Mouse (Mus musculus) gastrocnemius, adult 18-20 months (tissue): ENCODE measurements around the gene Ankrd53. TPM values are rescaled to one million over a fixed set of nuclear protein-coding genes. Genes with fewer than 3 reads are reported as not detected.
A peak's percentile ranks its signal among the peaks of the same experiment; 100 is the strongest.
"Not testable (repeated sequence)": the region's sequence is repeated elsewhere in the genome, so short reads cannot be mapped to it uniquely, and the experiment has no call there.

ENCODE experiments used
- DNase-seq: peaks from one replicate; pipeline ENCODE4 v3.0.0; 2021; ENCODE audit warnings: low spot score
- total RNA-seq, 2 experiments: library from RNA; stranded (reverse); gene quantifications; 2 replicates each; pipeline ENCODE4 v1.2.3; 2021

The Ankrd53 gene
- total RNA-seq, 2 experiments from 2014 or later, result not detected

- DNase-seq, result no peak
Observed at GRCm38 (mm10) chr6:83762880-83763431, 512 bp downstream of the Ankrd53 start.

DNA sequence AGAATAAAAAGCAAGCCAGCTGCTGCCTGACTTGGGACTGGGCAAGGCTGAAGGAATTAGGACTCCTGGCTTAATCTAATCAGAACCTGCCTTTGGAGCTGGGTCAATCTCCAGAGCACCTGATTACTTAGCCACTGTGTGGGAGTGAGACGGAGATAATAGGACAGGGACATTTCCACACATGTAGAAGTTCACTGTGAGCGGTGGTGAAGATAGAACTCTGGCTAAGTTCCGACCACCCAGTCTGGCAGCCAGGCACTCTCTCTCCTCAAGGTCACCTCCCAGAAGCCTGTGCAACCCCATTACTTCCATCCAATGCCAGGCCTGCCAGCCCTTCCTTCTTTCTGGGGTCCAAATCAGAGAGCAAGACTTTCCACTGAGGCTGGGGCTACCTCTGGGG, 4.5 kb downstream of the Ankrd53 start:
- DNase-seq, result no peak

DNA sequence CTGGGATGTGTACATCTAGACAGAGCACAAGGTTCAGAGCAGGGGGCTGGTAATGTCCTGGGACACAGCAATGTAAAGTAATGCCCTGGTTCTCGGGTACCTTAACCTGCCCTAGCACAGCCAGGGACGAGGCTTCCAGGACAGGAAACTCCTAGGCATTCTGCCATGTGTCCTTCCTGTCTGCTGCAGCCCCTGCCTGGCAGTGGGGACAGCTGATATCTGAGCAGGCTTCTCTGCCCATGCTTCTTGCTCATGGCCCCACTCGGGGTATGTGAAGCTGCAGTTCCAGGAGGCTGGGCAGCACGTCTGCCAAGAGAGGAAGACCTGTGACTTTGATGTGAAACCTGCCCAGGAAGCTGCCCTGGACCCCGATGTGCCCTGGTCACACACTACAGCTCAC, 6.0 kb downstream of the Ankrd53 start:
- DNase-seq, result peak; percentile 14

- no peak for DNase-seq
Observed at GRCm38 (mm10) chr6:83774126-83774525, 11.7 kb downstream of the Ankrd53 start.

DNA sequence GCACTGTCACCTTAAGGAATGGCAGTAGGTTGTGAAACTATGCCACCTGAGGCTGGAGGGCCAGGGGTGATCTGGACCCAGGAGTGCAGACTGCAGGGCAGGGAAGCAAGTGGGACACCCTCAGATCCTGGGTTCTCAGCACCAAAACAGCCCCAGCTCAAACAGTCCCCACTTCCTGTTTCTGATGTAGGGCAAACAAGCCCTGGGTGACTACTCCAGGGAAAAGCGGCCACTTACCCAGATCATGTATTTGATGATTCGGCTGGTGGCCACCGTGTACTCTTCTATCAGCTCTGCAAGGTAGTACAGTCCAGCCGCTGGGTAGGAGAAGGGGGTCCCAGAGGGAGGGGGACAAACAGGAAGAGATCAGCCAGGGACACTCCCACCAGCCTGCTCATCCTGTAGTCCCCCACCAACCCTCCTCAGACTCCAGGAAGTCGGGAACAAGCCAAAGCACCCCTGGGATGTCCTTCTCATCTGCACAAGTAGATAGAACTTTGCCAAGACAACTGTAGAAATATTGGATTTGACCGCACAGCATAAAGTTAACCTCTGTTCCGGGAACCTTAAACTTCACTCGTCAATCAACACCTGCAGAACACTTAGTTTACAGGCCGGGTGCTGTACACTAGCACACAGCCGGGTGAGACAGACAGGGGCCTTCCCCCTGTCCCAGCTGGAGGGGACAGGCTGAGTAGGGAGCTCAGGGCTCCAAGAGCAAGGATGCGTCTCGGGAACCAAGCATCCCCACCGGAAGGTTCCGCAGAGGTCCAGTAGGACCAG, 12.5 kb downstream of the Ankrd53 start:
- peak; percentile 19 for DNase-seq

DNA sequence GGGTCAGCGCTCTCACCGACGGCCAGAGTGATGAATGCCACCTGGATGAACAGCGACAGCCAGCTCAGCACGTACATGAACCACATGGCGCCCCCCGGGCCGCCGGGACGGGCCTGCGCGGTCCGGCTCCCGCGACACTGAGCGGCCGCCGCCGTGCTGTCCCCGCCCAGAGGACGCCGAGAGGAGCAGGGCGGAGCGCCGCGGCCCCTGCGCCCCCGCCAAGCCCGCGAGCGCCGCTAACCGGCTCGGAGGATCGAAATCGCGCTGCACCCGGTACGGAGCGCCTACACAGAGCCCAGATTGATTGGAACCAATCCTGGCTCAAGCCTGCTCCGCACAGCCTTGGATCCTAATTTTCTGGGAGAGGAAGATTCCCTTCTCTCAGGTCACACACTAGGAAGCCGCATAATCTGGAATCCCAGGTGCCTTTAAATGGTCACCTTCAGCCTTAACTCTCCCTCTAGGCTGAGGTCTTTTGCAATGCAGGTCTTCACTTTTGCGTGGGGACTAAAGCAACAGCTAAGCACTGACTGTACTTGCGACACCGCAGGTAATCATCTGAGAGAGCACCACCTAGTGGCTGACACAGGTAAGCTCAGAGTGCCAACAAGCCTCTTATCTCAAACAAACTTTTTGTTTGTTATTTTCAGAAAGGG, 13.3 kb downstream of the Ankrd53 start, which contains the start of gene Tex261:
Gene Tex261, minus strand, starts transcription at position 176 of the 656 bp plus-strand sequence.
- peak; percentile 91 for DNase-seq

DNA sequence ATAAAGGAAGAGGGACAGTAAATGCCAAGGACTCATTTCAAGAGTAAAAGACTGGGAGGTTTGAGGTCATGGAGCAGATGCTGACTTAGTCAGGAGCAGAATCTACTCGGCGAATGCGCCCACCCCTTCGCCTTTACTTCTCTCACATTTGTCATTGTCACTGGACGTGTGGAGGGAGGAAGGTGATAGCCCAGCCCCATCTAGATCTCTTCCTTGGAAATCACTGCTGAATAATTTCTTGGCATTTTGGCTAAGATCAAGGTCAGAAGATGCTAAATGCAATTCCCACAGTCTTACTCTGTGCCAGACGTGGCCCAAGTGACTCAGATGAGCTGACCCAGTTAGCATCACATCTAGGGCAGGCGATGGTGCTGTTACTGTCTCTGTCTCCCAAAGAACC, 15.9 kb downstream of the Ankrd53 start:
- DNase-seq, result no peak

DNA sequence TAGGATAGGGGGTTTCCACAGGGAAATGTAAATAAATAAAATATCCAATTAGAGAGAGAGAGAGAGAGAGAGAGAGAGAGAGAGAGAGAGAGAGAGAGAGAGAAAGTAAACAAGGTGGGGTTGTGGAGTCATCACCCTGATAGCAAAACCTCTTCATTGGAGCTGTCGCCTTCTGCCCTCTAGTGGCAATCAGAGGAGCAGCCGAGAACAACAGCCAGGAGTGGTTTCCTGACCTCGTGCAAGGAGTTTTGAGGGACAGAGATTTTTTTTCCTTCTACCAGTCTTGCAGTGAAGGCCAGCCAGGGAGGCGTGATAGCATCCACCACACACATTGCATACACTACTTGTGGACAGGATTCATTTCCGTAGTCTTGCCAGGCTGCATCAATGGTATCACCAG, 16.6 kb downstream of the Ankrd53 start:
- DNase-seq, result peak; percentile 67

- no peak for DNase-seq
Observed at GRCm38 (mm10) chr6:83786426-83786825, 24.0 kb downstream of the Ankrd53 start.

- DNase-seq, result no peak
Observed at GRCm38 (mm10) chr6:83788554-83788953, 26.1 kb downstream of the Ankrd53 start.

DNA sequence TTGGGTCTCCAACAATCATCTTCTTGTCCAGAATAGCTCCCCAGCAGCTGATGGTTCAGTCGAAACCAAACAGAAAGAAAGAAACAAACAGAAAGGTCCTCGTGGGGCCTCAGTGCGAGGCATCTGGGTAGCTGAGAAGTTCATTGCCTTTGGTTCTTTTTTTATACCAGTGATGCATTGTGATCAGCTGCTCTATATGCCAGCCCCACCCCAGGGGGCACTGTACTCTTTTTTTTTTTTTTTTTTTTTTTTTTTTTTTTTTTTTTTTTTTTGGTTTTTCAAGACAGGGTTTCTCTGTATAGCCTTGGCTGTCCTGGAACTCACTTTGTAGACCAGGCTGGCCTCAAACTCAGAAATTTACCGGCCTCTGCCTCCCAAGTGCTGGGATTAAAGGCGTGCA, 28.1 kb downstream of the Ankrd53 start:
- not testable (repeated sequence) for DNase-seq

DNA sequence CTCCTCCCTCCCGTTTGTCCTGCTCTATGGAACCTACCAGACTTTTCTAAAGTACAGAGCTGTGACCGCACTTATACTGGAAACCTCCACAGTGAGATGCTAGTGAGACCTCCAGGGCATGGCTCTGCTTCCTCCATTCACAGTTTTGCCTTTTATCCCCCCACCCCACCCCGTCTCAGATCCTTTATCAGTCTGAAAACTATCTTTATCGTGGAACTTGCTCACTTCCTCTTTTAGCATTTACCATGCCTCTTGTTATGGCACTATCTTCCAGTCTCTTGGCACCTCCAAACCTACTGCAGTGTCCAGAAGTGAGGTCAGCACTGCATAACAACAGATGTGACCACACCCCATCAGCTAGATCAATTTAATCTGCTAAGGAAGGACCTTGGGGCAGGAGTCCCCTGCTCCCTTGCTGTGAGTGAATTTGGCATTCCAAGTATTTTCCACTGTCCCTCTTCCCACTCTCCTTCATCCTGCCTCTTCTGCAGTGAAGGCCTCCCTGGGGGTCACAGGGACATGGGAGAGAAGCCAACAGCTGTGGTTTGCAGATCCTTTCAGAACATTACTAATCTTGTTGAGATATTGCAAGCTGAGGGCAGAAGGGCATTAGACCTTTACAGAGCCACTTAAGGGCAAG, 28.9 kb downstream of the Ankrd53 start:
- no peak for DNase-seq

DNA sequence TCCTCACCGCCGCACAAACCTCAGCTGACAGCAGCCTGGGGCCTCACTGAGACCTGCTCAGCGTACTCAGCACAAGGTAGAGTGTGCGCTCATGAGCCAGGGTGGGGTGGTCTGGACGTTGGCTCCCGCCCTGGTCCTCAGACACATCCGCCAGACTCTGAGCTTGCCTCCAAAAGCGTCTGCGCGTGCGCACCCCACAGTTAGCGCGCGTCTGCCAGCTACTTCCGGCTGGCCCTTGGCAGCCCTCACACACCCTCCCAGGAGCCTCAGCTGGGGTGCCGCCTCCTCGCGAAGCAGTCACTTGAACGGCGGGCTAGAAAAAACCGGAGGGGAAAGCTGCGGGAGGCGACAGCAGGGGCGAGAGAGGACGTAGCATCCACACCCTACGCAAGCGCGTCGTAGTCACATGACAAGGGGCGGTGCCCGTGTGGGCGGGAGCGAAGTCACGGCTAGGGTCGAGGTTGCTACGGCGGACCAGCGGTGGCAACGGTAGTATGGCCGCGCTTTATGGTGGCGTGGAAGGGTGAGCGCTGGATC, 32.4 kb downstream of the Ankrd53 start, which contains the start of gene Nagk:
Gene Nagk, plus strand, starts transcription at position 223 of the 537 bp plus-strand sequence.
- peak; percentile 91 for DNase-seq

DNA sequence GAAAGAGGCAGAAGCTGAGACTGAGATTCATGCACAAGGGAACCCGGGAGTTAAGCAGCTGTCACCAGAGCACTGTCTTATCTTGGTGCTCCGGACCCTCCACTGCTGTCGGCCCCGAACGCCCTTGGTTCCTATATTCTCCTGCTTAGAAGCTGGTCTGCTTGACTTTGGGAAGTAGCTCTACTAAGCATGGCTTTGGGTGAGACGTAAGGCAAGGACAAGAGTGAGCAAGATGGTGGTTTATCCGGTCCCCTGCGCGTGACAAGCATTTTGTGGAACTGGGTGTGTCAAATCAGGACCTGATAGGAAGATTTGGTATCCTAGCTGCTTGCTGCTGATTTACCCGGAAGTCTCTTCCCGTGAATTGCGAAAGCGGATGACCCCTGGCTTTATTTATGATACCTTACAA, 33.1 kb downstream of the Ankrd53 start:
- peak; percentile 15 for DNase-seq

DNA sequence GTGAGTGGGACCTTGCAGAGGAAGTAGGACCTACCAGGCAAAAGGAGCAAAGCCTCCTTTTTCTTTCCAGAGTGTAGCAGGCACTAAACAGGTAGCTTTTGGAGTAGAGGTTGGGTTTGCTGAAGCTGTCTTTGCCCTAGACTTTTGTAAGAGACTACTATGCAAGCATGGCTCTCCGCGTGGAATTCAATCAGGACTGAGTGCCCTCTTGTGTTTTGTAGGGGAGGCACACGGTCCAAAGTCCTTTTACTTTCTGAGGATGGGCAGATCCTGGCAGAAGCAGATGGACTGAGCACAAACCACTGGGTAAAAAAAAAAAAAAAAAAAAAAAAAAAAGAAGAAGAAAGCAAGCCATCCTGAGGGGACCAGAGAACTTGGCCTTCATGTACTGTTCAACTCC, 34.2 kb downstream of the Ankrd53 start:
- no peak for DNase-seq

DNA sequence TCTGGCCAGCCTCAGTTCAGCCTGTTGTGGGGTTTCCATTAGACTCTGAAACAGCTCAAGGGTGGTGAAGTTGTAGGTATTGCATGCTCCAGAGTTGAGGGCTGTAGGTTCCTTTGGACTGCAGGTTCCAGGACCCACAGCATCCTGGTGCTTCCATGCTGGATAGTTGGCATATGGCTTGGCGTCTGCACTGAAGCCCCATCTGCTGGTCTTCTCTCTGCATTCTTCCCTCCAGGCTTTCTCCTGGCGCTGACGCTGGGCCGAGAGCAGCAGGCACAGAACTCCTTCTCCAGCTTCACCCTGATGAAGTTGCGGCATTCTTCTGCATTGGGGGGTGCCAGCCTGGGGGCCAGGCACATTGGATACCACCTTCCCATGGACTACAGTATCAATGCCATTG, 39.6 kb downstream of the Ankrd53 start:
- DNase-seq, result no peak

GRCm38 (mm10) chr6:83802846-83803245, 40.4 kb downstream of the Ankrd53 start:
- no peak for DNase-seq

- no peak for DNase-seq
Observed at GRCm38 (mm10) chr6:83815801-83816200, 53.4 kb downstream of the Ankrd53 start.
